Mouse (Mus musculus) embryonic fibroblast, embryonic 13.5 days (primary cell): ENCODE measurements around the gene Galnt16.

Source experiments
- CTCF ChIP-seq: IDR thresholded peaks from 2 replicates; pipeline ENCODE4 v1.5.1; 2011; ENCODE audit warnings: mild to moderate bottlenecking, control low read depth, low read length, moderate library complexity, borderline replicate concordance; ENCODE audit not compliant: insufficient read depth
- POLR2A ChIP-seq: IDR thresholded peaks from 2 replicates; pipeline ENCODE4 v1.6.1; 2011; ENCODE audit warnings: low read depth, mild to moderate bottlenecking, control low read depth, low read length, moderate library complexity

DNA sequence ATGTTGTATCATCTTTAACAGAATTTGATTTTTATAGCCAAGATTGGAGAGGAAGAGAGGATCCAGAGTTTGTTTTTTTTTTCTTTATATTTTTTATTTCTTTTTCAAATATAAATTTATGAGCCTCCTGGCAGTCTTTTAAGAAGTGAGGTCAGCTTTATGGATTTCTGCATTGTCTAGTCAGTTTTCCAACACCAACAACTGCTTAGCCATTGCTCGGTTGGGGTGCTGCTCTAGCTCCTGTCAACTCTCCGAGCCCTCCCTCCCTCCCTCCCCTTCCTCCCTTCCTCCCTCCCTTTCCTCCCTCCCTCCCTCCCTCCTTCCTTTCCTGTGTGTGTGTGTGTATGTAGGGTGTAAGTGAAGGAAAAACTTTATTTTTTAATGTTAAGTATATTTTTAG lies 43.8 kb downstream of the Galnt16 start:
- no peak for TF ChIP-seq CTCF
- no peak for TF ChIP-seq POLR2A
